Mouse (Mus musculus): ENCODE results near the gene Ptprg. TPM values are rescaled to one million over a fixed set of nuclear protein-coding genes. Genes with fewer than 3 reads are reported as not detected.

Ptprg gene
- polyA plus RNA-seq, 1 experiment: 73.9 TPM

- TF ChIP-seq CTCF (IDR thresholded peaks at IDR 0.05; ENCODE audit: borderline replicate concordance, insufficient read depth, low read length) (no peak), POLR2A (IDR thresholded peaks at IDR 0.05; ENCODE audit: low read depth, low read length) (no peak)
Observed at GRCm38 (mm10) chr14:12167651-12168050, 614.3 kb downstream of the Ptprg start.

GRCm38 (mm10) chr14:12177436-12177835, 624.1 kb downstream of the Ptprg start:
- H3K4me3 ChIP-seq (ENCODE audit: insufficient read depth, low read length): no peak overlapping the region
- TF ChIP-seq CTCF (IDR thresholded peaks at IDR 0.05; ENCODE audit: borderline replicate concordance, insufficient read depth, low read length) (no peak), POLR2A (IDR thresholded peaks at IDR 0.05; ENCODE audit: low read depth, low read length) (no peak)
- H3K4me1 ChIP-seq (ENCODE audit: control insufficient read depth, insufficient read depth, low read length): peaks cover 4% of the 10 kb centered on the region; the same call in 1 of the 2 replicates
- peak overlapping the region; percentile 24; the same call in 1 of the 2 replicates for H3K27ac ChIP-seq (ENCODE audit: insufficient read depth, low read length)

More at GRCm38 (mm10) chr14:12167651-12168050, 614.3 kb downstream of the Ptprg start:
- Histone ChIP-seq H3K4me1 (ENCODE audit: control insufficient read depth, insufficient read depth, low read length) (no peaks in the 10 kb centered on the region), H3K4me3 (ENCODE audit: insufficient read depth, low read length) (no peak overlapping the region), H3K27ac (ENCODE audit: insufficient read depth, low read length) (no peak overlapping the region)

GRCm38 (mm10) chr14:12178645-12179044, 625.3 kb downstream of the Ptprg start:
- TF ChIP-seq POLR2A (IDR thresholded peaks at IDR 0.05; ENCODE audit: low read depth, low read length) (no peak), CTCF (IDR thresholded peaks at IDR 0.05; ENCODE audit: borderline replicate concordance, insufficient read depth, low read length) (no peak)
- Histone ChIP-seq H3K4me1 (ENCODE audit: control insufficient read depth, insufficient read depth, low read length) (peaks cover 4% of the 10 kb centered on the region; the same call in 1 of the 2 replicates), H3K27ac (ENCODE audit: insufficient read depth, low read length) (no peak overlapping the region), H3K4me3 (ENCODE audit: insufficient read depth, low read length) (no peak overlapping the region)

GRCm38 (mm10) chr14:12180116-12180515, 626.8 kb downstream of the Ptprg start:
- TF ChIP-seq CTCF (IDR thresholded peaks at IDR 0.05; ENCODE audit: borderline replicate concordance, insufficient read depth, low read length) (no peak), POLR2A (IDR thresholded peaks at IDR 0.05; ENCODE audit: low read depth, low read length) (no peak)
- H3K4me3 ChIP-seq (ENCODE audit: insufficient read depth, low read length): no peak overlapping the region
- H3K4me1 ChIP-seq (ENCODE audit: control insufficient read depth, insufficient read depth, low read length): peaks cover 4% of the 10 kb centered on the region; the same call in 1 of the 2 replicates
- H3K27ac ChIP-seq (ENCODE audit: insufficient read depth, low read length): no peak overlapping the region

GRCm38 (mm10) chr14:12185040-12185439, 631.7 kb downstream of the Ptprg start:
- TF ChIP-seq CTCF (IDR thresholded peaks at IDR 0.05; ENCODE audit: borderline replicate concordance, insufficient read depth, low read length) (no peak), POLR2A (IDR thresholded peaks at IDR 0.05; ENCODE audit: low read depth, low read length) (no peak)
- no peaks in the 10 kb centered on the region for H3K4me1 ChIP-seq (ENCODE audit: control insufficient read depth, insufficient read depth, low read length)
- no peak overlapping the region for H3K27ac ChIP-seq (ENCODE audit: insufficient read depth, low read length)
- no peak overlapping the region for H3K4me3 ChIP-seq (ENCODE audit: insufficient read depth, low read length)

GRCm38 (mm10) chr14:12188352-12188751, 635.0 kb downstream of the Ptprg start:
- no peak overlapping the region for H3K4me3 ChIP-seq (ENCODE audit: insufficient read depth, low read length)
- TF ChIP-seq CTCF (IDR thresholded peaks at IDR 0.05; ENCODE audit: borderline replicate concordance, insufficient read depth, low read length) (no peak), POLR2A (IDR thresholded peaks at IDR 0.05; ENCODE audit: low read depth, low read length) (no peak)
- no peak overlapping the region for H3K27ac ChIP-seq (ENCODE audit: insufficient read depth, low read length)
- no peaks in the 10 kb centered on the region for H3K4me1 ChIP-seq (ENCODE audit: control insufficient read depth, insufficient read depth, low read length)

- Histone ChIP-seq H3K27ac (ENCODE audit: insufficient read depth, low read length) (no peak overlapping the region), H3K4me1 (ENCODE audit: control insufficient read depth, insufficient read depth, low read length) (no peaks in the 10 kb centered on the region), H3K4me3 (ENCODE audit: insufficient read depth, low read length) (no peak overlapping the region)
- TF ChIP-seq POLR2A (IDR thresholded peaks at IDR 0.05; ENCODE audit: low read depth, low read length) (no peak), CTCF (IDR thresholded peaks at IDR 0.05; ENCODE audit: borderline replicate concordance, insufficient read depth, low read length) (no peak)
Observed at GRCm38 (mm10) chr14:12189266-12189665, 635.9 kb downstream of the Ptprg start.

- TF ChIP-seq POLR2A (IDR thresholded peaks at IDR 0.05; ENCODE audit: low read depth, low read length): no peak
- TF ChIP-seq CTCF (IDR thresholded peaks at IDR 0.05; ENCODE audit: borderline replicate concordance, insufficient read depth, low read length): no peak
- no peak overlapping the region for H3K27ac ChIP-seq (ENCODE audit: insufficient read depth, low read length)
Observed at GRCm38 (mm10) chr14:12189717-12190600, 636.6 kb downstream of the Ptprg start.

GRCm38 (mm10) chr14:12191076-12191475, 637.7 kb downstream of the Ptprg start:
- TF ChIP-seq CTCF (IDR thresholded peaks at IDR 0.05; ENCODE audit: borderline replicate concordance, insufficient read depth, low read length) (no peak), POLR2A (IDR thresholded peaks at IDR 0.05; ENCODE audit: low read depth, low read length) (no peak)
- Histone ChIP-seq H3K4me1 (ENCODE audit: control insufficient read depth, insufficient read depth, low read length) (no peaks in the 10 kb centered on the region), H3K4me3 (ENCODE audit: insufficient read depth, low read length) (no peak overlapping the region), H3K27ac (ENCODE audit: insufficient read depth, low read length) (no peak overlapping the region)

More at GRCm38 (mm10) chr14:12189717-12190600, 636.6 kb downstream of the Ptprg start:
- H3K4me3 ChIP-seq (ENCODE audit: insufficient read depth, low read length): no peak overlapping the region
- H3K4me1 ChIP-seq (ENCODE audit: control insufficient read depth, insufficient read depth, low read length): no peaks in the 10 kb centered on the region

- Histone ChIP-seq H3K27ac (ENCODE audit: insufficient read depth, low read length) (no peak overlapping the region), H3K4me1 (ENCODE audit: control insufficient read depth, insufficient read depth, low read length) (no peaks in the 10 kb centered on the region), H3K4me3 (ENCODE audit: insufficient read depth, low read length) (no peak overlapping the region)
- TF ChIP-seq CTCF (IDR thresholded peaks at IDR 0.05; ENCODE audit: borderline replicate concordance, insufficient read depth, low read length): no peak
Observed at GRCm38 (mm10) chr14:12198735-12199134, 645.4 kb downstream of the Ptprg start.

Data from embryonic fibroblast, embryonic 13.5 days (primary cell).